Mouse (Mus musculus) G1E (cell line): ENCODE results near the gene Tmem131l.

ENCODE experiments used
- CTCF ChIP-seq: IDR thresholded peaks from 2 replicates; pipeline ENCODE4 v1.5.1; 2012; ENCODE audit warnings: low read depth, low read length, inconsistent platforms, mixed read lengths
- GATA1 ChIP-seq: IDR thresholded peaks from 2 replicates; pipeline ENCODE4 v1.6.1; 2012; ENCODE audit warnings: borderline replicate concordance, low read length, inconsistent platforms, mixed read lengths

- TF ChIP-seq GATA1 (no peak), CTCF (no peak)
Measured at GRCm38 (mm10) chr3:83969081-83969480, 70.9 kb downstream of the Tmem131l start.
